Mouse (Mus musculus): ENCODE results near the gene Cdk6. TPM values are rescaled to one million over a fixed set of nuclear protein-coding genes. Genes with fewer than 3 reads are reported as not detected.

The Cdk6 gene
- total RNA-seq, 2 experiments from 2014 or later = 10.7 to 15.3 TPM

DNA sequence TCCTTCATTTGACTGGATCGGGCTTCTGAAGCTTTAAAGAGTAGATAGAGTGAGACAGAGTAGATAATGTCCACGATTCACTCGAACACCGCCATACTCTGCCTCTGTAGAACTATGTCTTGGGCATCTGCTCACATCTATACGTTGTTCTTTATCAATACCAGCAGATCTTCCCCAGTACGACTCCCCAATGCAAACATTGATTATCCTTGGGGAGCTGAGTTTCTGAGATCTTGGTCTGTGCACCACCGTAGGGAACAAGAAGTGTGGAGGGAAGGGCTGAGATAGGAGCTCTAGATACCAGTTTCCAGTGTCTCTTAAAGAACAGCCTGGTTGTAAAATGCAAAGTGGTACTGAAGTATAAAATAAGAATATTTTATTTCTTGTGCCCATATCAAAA, 141.2 kb downstream of the Cdk6 start:
- DNase-seq (ENCODE audit: low spot score in 2 of 2) = no peak

DNA sequence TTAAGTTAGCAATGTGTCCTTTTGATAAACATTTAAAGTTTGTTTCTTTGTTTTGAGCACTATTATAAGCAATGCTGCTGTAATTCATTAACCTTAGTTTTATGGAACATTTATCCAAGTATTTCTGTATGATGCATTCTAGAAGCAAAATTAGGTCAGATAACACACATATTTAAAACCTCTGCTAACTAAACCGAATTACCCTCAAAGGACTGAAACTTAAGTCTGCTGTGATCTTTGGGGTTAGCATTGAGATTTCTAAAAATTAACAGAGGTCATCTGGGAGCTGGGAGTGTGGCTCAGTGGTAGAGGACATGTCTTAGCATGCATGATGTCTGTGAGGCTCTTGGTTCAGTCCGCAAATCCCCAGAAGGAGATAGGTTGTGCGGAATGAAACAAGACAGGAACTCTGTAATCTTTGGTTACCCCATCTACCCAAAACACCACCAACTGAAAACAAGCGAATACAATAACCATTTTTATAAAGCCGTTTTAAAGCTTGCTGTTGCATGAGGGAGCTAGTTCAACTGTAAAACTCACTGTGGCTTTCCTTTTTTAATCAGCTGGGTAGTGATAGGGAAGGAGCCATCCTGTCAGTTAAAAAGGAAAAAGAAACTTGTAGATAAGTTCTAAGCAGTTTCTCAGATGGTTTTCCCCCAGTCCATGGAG, 141.9 kb downstream of the Cdk6 start:
- no peak for DNase-seq (ENCODE audit: low spot score in 2 of 2)

DNA sequence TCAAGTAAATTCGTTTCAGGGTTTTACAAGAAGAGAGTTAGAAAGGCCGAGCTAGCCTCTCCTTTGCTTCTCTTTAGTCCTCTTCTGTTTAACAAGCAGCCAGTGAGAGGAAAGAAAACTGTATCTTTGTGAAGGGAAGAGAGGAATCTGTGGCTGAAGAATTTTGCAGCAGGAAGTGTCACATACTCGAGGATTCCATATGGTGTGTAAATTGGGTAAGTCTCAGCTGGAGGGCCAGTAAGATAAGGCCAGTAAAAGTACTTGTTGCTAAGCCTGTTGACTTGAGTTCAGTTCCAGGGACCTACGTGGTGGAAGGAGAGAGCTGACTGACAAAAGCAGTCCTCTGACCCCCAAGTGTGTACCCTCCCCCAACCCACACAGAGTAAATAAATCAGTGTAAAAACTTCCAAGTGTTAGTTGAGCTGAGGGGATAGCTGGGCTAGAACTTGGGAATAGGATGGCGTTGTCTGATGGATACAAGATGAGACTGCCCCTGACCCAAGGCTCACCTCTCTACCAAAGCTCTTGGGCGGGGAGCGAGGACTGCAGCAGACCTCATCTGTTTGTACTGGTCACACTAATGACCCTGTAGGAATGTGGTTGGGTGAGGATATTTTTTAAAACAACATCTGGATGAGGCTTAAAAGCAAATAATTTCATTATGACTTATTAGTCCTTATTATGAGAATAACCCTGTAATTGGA, 145.4 kb downstream of the Cdk6 start:
- no peak for DNase-seq (ENCODE audit: low spot score in 2 of 2)

DNA sequence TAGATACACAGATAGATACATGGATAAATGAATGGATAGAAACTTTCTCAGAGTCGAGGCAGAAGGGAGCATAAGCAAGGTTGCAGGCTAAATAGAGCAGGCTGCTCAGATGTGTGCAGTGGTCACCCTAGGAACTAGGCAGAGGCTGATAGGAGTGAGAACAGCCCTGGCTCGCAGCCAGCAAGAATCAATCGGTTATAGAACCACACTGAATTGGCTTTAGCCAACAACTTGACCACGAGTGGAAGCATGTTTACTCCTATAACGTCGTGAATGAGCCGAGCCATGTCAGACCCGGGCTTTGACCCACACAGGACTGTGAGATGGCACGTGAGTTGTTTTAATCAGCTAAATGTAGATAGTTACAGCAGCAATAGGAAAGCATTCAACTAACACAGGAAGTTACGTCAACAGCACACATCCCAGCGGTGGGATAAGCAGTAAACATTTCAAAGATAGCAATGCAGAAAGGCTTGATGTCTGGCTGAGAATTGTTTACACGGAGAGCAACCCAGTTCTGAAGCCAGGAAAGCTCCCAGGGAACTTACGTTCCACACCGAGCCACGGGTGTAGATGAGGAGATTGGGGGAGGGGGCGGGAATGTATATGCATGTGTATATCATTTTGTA, 147.0 kb downstream of the Cdk6 start:
- no peak for DNase-seq (ENCODE audit: low spot score in 2 of 2)

DNA sequence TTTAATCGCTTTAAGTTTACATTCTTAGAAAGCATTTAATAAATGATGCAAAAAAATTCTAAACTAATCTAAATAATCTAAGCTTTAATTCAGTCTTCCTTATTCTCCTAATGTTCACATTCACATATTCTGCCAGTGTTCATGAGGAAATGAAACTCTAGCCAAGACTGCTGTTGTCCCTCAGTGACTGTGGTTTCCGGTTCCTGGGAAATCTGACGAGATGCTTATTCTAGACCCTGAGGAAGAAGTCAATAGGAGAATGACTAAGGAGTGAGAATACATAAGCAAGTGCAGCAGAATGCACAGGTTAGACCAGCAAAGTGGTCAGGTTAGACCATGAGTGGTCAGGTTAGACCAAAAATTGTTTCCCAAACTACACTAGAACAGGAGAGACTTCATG, 149.1 kb downstream of the Cdk6 start:
- no peak for DNase-seq (ENCODE audit: low spot score in 2 of 2)

DNA sequence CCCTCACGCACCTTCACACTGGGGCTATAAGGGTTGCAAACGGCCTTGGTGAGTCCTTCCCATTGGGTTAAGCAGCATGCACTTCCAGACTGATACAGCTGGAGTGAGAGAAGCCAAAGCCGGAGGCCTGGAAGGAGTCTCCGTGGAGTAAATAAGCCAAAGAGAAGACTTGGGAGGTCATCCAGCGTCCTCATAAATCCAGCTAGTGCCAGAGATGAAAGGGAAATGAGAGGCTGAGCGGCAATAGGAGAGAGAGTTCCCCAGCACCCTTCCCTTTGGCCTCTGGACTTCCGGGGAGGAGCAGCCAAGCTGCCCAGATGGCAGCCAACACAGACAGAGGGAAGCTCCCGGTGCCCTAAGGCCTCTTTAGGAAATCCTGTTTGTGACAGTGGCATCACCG, 149.8 kb downstream of the Cdk6 start:
- no peak for DNase-seq (ENCODE audit: low spot score in 2 of 2)

DNA sequence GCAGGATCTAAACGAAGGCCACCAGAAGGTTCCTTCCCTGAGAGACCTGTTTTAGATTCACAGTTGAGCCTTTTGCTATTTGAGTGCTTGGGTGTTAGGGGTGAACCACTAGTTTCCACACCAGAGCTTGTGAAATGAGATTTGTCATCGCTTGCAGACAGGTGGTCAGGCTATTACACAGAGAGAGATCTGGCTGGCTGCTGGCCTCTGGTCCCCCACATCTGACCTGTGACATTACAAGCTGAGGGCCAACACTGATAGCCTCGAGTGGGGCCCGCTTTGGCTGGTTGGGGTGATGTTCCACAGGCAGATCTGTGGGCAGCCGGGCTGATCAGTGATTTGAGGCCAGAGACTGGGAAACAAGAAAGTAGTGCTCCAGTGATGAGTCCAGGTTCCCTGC, 150.6 kb downstream of the Cdk6 start:
- DNase-seq (ENCODE audit: low spot score in 2 of 2) = no peak

DNA sequence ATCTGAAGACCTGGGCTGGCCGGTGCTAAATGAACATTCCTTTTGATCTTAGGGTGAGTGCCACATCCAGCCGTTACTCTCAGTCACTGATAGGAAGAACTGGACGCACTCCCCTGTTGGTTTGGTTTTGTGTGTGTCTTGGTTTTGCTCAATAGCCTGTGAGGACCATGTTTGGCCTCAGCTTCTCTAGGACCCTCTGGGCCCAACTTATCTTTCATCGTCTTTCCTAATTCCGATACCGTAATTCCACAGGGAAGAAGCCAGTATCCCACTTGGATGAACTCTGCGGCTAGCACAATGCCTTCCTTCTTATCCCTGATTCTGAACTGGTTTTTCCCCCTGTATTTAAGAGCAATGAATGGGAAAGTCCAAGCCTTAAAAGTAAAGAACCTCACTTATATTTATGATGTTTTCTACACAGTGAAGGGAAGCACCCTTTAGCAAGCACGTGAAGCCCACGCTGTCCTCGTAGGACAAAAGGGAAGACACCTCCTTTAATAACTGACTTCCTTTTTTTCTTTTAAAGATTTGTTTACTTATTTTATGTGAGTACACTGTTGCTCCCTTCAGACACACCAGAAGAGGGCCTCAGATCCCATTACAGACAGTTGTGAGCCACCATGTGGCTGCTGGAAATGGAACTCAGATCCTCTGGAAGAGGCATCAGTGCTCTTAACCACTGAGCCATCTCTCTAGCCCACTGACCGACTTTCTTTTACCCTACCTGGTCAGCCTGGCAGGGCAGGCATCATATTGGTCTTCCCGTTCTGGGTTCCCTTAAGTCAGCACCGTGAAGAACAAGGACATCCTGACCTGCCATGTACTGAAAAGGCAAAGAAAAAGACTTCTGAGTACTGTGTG, 151.7 kb downstream of the Cdk6 start:
- DNase-seq (ENCODE audit: low spot score in 2 of 2) = no peak

DNA sequence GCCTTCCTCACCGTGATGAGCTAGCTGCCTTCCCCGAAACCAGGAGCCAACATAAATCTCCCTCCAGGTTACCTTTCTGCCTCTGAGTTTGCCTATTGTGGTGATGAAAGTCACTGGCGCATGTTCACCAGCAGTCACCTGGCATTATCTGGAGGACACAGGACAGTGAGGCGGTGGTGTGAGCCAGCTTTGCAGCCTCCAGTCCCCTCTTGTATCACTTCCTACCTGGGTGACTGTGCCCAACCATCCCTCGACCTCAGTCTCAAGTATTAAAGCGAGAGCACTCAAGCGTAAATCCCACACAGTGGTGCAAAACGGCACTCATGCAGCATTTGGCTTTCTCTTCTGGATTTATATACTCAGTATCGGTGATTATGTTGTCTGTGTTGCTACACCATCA, 152.7 kb downstream of the Cdk6 start:
- no peak for DNase-seq (ENCODE audit: low spot score in 2 of 2)

DNA sequence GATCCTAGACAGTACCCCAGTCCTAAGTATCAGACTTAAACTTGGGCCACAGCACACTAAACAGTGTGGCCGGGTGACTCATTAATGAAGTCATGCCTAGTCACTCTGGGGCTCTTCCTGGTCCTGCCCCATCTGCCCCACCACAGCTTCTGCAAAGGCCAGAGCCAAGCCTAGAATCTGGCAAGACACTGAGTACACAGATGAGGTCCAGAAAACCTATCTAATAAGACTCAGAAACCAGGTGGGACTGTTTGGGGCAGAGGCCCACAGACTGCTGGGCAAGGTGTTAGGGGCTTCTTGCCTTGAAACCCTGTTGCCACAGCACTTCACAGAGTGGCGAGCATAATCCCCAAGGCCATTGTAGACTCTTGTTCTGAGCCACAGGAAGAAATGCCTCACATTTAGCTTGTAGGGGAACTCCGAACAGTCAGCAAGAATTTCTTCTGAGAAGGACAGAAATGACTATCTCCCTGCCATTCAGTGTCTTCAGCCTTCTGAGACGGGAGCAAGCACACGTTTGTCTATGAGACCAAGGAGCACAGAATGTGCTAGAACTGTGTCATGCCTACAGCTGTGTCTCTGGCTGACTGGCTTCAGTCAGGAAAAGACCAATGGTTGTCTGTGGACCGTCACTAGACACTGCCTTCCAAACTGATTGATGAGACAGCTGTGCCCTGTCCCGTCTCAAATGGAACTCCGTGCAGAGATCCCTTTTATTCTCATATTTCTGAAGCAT, 153.3 kb downstream of the Cdk6 start:
- no peak for DNase-seq (ENCODE audit: low spot score in 2 of 2)

DNA sequence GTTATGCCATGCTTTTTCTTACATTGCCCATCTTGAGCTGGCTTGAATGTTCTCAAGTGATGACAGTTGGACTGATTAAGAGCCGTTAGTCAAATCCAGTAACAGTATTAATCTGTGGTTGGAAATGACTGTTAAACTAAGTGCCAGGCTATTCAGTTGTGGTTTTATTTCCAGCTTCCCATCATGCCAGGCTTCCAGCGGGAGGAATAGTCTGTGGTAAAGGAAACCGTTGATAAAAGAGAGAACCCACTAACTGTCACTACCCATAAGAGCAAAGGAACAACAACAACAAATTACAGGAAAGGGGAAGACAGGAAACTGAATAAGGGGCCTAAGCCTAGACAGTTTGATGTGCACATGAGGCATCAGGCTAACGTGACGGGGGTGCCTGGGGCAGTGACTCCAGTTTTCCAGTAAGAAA, 156.2 kb downstream of the Cdk6 start:
- no peak for DNase-seq (ENCODE audit: low spot score in 2 of 2)

DNA sequence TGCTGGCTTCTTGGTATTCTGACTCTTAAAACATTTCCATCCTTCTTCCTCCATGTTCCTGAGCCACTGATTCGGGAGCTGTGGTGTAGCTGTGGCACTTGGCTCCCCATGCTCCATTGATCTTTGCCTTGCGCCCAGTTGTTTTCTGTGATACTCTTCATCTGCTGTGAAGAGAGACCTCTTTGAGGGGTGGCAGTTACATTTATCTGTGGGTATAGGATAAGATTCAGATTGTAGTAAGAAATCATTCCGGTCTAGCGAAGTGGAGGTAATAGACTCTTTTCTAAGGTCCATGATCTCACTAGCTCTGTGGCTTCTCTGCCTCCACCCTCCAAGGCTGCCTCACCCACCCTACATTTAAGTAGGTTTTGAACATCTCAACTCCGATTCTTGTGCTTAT, 159.0 kb downstream of the Cdk6 start:
- no peak for DNase-seq (ENCODE audit: low spot score in 2 of 2)

DNA sequence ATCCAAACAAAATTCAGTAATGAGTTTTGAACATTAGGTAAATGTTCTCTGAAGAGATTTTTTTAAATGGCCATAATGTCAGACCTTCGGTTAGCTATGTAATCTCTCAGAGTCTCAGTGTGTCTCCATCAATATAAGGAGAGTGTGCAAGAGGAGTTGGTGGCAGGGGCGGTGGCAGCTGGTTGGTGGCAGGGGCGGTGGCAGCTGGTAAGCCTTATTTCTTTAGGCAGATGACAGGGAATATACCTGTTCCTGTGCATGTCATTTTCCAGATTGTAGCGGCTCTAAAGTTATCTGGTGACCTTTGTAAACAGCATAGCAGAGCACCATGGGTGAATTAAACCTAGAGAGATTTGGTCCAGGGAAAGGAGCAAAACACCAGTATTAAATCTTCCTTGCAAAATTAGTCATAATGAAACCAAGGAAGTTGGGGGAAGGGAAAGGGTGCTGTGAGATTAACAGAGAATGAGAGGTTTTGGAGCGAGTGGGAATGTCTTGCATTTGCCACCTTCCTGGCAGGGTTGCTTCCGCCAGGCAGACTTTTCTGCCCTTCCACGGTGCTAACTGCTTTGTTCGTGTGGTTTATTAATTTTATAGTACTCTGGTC, 159.8 kb downstream of the Cdk6 start:
- no peak for DNase-seq (ENCODE audit: low spot score in 2 of 2)

DNA sequence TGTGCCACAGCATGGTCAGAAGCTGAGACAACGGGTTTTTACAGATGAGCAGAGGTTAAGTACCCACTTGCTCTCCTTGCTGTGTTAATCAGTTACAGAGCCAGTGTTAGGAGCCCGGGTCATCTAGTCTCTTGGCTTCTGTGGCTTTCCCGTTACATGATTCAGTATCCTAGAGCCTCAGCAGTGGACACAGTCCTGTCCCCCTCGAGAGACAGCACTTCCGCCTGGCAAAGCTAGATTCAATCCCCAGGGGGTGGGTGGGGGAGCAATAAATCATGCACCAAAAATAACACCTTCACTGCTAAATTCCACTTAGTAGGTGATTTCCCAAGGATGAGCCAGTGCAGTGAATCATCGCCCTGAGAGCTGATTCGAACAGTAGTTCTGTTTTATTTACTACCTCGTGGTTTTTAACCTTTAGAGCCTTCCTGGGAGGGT, 160.3 kb downstream of the Cdk6 start:
- no peak for DNase-seq (ENCODE audit: low spot score in 2 of 2)

DNA sequence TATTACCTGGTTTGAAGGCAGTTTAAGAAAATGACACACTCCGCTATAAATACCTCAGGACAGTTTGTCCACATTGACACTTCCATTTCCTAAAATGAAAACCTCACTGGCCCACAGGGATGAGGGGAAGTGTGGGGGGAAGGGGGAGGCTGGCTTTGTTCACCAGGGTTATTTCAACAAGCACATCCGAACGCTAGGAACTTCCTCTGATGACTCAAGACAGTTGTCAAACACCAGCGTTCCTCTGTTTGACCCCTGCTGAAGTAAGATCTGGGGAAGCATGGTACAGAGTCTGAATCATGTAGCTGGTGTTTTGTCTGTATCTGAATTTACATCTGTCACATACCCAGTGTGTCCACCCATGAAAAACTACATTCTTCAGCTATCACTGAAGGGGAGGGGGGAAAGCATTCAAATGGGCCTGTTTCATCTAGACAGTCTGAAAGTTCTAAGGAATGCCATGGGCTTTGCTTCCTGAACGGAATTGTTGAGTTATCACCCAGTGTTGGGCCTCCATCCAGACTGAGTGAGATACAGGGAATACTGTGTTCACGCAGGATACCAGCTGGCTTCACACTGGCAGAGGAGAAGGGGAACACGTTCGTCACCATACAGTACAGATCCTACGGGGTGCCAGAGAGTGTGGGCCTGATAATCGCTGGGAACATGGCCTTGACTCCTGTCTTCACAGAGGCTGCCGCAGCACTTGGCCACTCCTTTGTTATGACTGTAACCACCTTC, 161.5 kb downstream of the Cdk6 start:
- DNase-seq (ENCODE audit: low spot score in 2 of 2) = no peak

DNA sequence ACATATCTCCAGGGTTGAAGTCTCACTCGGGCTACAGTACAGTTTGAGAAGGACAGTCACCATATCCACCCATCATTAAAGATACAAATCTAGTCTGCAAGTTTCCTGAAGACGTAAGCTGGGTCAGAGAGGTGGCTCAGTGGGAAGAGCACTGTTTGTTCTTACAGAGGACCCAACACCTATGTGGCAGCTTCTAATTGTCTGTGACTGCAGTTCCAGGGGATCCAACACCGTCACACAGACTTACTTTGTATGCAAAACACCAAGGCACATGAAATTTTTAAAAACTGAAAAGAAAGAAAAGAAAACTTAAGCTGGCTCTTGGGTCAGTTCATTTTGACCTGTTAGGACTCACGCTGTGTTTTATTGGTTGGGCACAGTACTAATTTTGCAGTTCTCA, 162.1 kb downstream of the Cdk6 start:
- DNase-seq (ENCODE audit: low spot score in 2 of 2) = no peak

DNA sequence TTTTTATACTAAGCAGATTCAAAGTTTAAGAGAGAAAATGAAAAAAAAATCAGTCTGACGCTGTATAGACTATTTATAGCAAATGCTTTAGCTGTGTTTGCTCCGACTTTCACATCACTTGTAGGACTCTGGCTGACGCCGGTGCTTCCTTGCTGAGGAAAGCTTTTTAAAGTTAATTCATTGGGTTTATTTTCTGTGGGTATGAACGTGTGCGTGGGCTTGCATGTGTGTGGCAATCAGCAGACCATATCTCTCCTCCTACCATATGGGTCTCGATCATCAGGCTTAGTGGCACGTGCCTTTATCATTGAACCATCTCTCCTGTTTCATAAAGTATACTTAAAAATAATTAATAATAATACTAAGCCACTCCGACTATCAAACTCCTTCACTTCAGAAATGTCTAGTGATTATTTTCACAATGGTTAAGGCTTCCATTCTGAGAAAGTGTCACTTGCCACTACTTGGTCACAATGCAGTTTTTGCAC, 162.6 kb downstream of the Cdk6 start:
- no peak for DNase-seq (ENCODE audit: low spot score in 2 of 2)

DNA sequence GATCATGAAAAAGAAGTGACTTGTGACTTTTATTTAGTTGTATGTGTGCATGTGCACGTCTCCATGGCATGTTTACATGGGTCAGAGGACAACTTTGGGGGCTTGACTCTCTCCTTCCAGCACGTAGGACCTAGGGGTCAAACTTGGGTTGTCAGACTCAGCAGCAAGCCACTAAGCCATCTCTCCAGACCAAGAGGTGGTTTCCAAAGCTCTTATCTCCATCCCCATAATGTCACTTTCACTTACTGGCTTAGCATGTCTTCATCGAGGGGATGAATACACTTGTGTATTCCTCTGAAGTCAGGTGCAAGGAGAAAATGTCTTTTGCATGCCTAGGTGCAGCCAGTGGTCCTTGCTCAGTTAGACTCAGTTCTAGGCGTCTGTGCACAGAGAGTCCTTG, 163.2 kb downstream of the Cdk6 start:
- DNase-seq (ENCODE audit: low spot score in 2 of 2) = no peak

DNA sequence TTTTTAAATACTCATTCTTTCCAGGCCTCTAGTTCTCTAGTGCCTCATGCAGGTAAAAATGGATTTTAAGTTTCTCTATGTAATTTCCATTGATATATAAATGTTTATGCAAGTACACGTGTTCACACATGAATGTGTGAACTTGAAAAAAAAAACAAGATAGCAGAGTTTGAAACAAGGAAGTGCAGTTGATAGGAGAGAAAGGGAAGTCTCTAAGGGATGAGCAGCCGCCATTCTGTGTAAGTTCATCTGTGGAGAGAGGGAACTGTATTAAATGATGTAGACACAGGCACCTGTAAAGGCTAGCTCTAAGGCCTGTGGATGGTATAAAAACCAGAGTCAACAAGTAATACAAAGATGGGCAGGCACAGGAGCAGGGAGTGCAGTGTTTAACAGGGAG, 164.3 kb downstream of the Cdk6 start:
- DNase-seq (ENCODE audit: low spot score in 2 of 2) = no peak
